ENCODE assay signal across 11 mouse cellular contexts in genomic region chr14:14101296-14101695, GRCm38 (mm10).
"Had no signal": no experiment of that assay in that cellular context is flagged by ENCODE, and none has a peak within 500 bp of the region (broad histone marks: within the 10 kb centered on the region; RNA-seq: fewer than 3 reads in every experiment).

No protein-coding gene starts in this region.

- H3K4me2 ChIP-seq: limb, embryonic 12.5 days; limb, embryonic 15.5 days; liver, embryonic 13.5 days; midbrain, embryonic 11.5 days had no signal

- H3K27me3 ChIP-seq: limb, embryonic 12.5 days; limb, embryonic 15.5 days; liver, embryonic 13.5 days had no signal

- H3K9me3 ChIP-seq: limb, embryonic 12.5 days; limb, embryonic 15.5 days; liver, embryonic 13.5 days had no signal

- H3K9ac ChIP-seq: limb, embryonic 12.5 days; limb, embryonic 15.5 days; liver, embryonic 13.5 days had no signal

- H3K27ac ChIP-seq: limb, embryonic 12.5 days; limb, embryonic 15.5 days; liver, embryonic 13.5 days had no signal

- H3K4me1 ChIP-seq: limb, embryonic 12.5 days; limb, embryonic 15.5 days; liver, embryonic 13.5 days had no signal

- H3K4me3 ChIP-seq: limb, embryonic 12.5 days; limb, embryonic 15.5 days; liver, embryonic 13.5 days had no signal

- DNase-seq: left cerebral cortex, postnatal 4 days; liver, embryonic 13.5 days; lung, adult 2 months; lung, postnatal 14 days; lung, postnatal 4 days; midbrain, embryonic 14.5 days; thymus, adult 18-20 months; thymus, postnatal 36 days had no signal
